Mouse (Mus musculus): ENCODE measurements around the gene Jam2.
A peak's percentile ranks its signal among the peaks of the same experiment; 100 is the strongest.

The Jam2 gene

DNA sequence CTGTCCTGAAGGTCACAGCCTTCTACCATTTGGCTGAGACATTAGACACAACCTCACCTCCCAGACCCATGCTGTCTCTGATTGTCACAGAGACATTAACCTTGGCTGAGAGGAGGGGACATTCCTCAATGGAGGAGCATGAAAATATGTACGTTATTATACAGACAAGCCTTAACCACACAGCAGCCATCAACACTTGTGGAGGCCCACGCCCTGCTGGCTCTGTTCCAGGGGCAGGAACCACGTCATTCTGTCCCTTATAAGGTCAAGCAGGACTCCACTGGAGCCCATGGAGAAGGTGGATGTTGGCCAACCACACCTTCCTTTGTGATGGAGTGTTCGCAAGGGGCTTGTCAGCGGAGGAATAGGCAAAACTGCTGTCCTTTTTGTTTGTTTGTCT, 5.8 kb downstream of the Jam2 start:
- peak; percentile 94 for DNase-seq (ENCODE audit: low read depth, low spot score)

DNA sequence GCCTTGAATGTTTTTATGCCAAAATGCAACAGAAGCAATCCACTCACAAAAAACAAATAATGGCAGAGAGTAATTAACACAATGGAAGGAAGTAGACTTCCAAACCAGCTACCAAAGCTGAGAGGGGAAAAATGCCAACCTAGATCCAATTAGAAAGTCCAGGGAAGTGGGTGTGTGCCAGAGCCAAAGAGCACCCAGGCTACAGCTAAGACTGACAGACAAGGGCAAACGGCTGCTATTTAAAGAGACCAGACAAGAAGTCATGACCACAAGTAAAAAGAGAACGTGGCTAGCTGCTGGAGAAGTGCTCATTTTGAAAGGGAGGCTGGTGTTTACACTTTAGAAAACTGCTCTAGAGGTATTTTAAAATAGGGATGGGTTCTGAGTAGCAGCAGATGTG, 9.4 kb downstream of the Jam2 start:
- DNase-seq (ENCODE audit: low read depth, low spot score), result peak; percentile 27

DNA sequence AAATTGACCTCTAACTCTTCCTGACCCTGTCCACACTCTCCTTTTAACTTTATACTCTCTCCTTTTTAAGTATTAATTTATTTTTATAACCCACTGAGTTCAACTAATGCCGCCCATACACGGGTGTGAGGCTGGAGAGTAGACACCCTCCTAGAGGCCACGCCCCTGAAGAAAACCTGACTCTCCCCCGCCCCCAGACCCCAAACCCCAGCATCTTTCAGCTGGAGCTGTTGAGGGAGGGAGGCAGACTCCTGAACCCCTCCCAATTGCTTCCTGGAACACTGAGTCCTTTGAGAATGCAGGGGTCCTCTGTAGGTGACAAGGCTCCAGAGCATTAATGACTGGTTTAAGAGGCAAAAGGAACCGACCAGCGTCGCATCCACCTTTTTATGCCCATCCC, 11.0 kb downstream of the Jam2 start:
- DNase-seq (ENCODE audit: low read depth, low spot score), result peak; percentile 55

DNA sequence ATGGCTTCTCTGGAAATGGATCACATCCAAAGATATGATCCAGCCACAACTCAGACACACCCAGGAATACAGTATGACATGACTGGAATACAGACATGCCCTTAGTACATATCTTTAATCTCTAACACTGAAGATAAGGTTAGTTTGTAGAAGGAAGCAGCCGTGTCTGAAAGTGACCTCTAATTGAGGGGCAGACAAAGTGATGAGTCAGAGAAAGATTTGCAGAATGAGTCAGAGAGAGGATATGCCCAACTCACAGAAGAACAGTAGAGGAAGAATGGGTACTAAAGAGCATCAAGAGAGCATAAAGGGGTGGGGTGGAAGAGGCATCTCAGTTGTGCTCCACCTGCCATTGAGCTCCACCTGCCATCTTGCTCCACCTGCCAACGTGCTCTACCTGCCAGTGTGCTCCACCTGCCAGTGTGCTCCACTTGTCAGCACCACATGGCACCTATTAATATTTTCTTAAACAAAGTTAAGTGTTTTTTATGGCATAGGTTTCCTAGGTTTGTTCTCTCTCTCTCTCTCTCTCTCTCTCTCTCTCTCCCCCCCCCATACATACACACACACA, 16.8 kb downstream of the Jam2 start:
- no peak for DNase-seq (ENCODE audit: low read depth, low spot score)

DNA sequence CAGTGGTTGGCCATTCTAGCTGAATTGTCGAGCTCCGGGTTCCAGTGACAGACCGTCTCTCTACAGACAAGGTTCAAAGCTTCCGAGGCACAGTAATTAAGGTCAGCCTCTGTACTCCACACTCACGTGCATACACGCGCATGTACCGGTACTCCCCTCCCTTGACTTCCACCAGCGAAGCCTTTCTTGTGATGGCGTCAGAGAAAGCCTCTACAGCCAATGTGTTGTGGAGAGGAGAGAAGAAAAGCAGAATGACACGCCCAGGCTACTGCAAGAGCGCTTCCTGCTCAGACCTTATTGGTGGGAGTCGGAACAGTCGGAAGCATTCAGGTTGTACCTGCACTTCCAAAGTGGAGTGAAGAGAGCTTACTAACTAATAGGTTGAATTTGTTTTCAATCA, 19.5 kb downstream of the Jam2 start:
- peak; percentile 92 for DNase-seq (ENCODE audit: low read depth, low spot score)

DNA sequence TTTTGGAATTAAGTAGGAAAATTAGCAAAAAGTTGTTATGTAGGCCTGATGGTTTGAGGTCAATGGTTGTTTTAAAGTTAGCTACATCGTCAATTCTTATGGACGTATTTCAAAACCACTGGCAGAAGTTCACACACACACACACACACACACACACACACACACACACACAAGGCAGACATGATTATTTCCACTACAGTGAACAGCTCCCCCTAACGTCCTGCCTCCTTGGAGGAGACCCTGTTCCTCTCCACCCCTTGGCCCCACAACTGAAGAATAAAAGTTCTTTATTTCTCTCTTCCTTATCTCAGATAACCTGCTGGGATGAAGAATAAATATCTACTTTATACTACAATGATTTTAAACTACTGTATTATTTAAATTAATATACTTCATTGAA, 21.4 kb downstream of the Jam2 start:
- no peak for DNase-seq (ENCODE audit: low read depth, low spot score)

DNA sequence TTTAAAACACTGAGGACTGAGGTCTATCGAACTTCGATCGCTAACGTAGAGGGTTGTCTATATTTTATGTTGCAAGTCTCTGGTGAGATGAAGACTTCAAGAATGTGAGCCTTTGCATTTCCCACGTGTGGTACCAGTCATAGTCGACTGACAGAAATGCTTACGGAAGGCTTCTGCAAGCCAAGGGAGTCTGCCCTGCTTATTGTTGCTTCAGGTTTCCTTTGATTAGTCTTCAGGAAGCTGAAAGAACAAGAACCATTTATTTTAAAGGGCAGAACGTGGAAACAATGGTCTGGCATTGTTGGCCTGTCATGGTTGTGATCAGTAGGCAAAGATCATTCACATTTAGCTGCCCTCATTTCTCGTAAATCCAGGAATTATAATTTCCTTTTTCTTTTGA, 22.8 kb downstream of the Jam2 start:
- DNase-seq (ENCODE audit: low read depth, low spot score), result no peak

DNA sequence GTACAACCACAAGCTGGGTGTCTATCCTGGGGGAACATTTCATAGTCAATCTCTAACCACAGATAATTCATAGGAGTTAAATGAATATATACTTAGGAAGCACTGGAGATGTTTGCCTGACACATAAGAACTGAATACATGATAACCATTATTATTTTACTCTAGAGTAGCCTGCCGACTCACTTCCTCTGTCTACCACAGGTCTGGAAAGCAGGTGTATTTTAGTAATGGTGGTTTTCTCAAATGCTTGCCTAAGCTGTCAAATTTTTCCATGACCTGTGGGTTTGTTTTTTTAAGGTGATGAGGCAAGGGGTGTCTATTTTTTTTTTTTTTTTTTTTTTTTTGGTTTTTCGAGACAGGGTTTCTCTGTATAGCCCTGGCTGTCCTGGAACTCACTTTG, 26.1 kb downstream of the Jam2 start:
- no peak for DNase-seq (ENCODE audit: low read depth, low spot score)

DNA sequence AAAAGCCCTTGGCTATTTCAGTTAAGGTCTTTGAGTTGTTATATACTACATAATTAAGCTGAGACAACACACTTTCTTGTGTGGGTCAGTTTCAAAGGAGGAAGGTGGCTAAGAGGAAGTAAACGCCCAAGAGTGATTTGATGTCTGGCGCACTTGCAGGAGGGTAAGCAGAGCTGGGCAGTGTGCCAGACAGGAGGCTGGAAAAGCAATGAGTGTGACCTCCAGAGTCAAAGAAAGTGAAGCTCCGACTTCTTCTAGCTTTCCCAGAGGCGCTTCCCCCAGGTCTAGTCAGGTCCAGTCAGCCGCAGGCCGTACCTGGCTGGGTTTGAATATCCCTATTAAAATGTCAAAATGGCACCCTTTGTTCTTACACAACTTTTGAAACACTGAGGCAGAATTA, 28.3 kb downstream of the Jam2 start:
- DNase-seq (ENCODE audit: low read depth, low spot score), result no peak

DNA sequence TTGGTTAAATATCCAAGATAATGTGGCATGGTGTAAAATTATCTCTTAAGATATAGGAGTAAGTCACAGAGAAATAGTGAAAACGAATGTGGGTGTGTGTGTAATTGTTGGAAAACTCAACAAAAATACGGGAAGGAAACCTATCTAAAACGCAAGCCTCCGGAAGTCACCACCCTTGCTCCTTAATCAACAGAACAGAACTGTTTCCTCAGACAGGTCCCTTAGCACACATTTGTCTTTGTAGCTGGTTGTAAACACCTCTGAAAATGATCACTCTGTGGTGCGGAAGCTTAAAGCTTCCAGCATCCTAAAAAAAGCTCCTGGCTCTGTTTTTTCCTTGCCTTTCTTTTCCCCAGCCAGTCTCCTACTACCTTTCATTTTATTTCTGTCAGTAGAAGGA, 30.9 kb downstream of the Jam2 start:
- DNase-seq (ENCODE audit: low read depth, low spot score), result no peak

DNA sequence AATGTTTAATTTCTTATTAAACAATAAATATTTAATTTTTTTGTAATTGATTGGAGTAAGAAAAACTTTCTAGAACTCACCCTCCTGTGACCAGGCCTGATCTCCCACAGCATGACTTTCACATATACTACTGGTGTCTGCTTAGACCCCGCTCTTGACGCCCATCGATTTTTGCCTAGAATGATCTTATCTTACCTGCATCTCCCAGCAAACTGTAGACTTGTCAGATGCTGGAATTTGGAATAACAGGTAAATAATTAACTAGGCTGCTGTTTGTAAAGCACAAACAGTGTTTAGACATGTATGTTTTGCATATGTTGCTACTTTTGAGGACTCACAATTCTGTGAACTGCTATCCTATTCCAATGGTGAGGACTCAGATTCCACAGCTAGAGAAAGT, 32.3 kb downstream of the Jam2 start:
- DNase-seq (ENCODE audit: low read depth, low spot score), result no peak

DNA sequence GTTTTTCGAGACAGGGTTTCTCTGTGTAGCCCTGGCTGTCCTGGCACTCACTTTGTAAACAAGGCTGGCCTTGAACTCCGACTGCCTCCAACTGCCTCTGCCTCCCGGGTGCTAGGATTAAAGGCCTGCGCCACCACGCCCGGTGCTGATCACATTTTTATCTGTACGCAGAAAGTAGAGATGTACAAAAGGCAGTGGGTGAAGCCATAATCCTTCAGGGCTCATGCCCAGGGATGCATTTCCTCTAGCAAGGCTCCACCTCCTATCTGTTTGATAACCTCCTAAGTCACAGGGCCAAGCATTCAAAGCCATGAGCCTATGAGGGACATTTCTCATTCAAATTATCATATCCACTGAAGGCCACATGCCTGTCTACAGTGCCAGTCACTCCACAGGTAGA, 34.0 kb downstream of the Jam2 start:
- peak; percentile 51 for DNase-seq (ENCODE audit: low read depth, low spot score)

DNA sequence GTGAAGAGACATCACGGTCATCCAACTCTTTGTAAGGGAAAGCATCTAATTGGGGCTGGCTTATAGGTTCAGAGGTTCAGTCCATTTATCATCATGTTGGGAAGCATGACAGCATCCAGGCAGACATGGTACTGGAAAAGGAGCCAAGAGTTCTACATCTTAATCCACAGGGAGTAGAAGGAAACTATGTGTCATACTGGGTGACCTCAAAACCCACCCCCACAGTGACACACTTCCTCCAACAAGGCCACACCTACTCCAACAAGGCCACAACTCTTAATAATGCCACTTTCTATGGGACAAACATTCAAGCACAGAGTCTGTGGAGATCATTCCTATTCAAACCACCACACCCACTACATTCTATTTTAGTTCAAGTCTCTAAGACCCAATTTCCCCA, 36.3 kb downstream of the Jam2 start:
- DNase-seq (ENCODE audit: low read depth, low spot score), result no peak

DNA sequence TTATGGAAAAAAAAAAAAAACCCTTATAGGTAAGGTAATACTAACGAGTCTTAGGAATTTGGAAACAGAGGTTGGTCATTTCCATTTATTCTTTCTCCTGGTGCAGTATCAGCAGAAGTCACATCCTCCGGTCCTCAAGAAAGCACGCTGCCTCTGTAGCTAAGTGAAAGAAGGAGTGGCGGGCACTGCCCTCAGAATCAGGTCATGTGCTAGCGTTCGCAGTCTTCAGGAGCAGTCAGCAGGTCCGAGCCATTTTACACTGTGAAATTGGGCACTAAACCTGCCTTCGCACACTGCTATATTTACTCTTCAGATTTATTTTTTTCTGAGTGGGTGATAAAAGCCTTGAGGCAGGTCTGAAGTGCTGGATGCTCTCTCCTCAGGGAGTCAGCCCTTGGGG, 39.9 kb downstream of the Jam2 start:
- DNase-seq (ENCODE audit: low read depth, low spot score), result no peak

DNA sequence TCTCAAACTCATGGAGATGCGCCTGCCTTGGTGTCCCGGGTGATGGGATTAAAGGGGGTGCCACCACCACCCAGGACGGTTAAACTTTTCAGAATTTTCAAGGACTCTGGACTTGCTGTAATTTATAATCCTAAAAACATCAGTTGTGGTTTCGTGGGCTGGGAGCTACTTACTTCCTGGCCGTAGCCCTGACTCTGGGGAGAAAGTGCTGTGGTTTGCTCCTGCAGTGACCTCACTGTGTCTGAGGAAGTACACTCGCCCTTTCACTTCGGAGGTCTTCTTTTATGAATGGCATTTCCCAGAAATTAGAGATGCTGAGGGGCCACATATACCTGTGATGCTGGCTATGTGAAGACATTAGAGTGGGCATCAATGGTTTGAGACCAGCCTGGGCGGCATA, 40.6 kb downstream of the Jam2 start:
- no peak for DNase-seq (ENCODE audit: low read depth, low spot score)

DNA sequence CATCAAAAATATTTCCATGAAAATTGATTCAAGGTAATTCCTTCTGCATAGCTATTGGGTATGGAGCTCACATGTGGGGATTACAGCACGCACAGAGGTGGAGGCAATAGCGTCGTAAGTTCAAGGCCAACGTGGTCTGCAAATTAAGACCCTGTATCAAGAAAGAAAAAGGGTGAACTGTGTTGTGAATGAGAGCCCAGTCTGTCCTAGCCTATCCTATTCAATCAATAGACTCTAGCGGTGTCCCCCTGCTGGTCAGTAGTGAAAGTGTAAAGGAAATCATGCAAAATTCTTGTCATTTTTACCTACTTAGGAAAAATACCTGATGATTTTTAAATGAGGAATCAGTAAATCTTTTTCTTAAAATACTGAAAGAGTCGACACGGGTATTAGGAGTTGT, 43.5 kb downstream of the Jam2 start:
- DNase-seq (ENCODE audit: low read depth, low spot score), result peak; percentile 71

DNA sequence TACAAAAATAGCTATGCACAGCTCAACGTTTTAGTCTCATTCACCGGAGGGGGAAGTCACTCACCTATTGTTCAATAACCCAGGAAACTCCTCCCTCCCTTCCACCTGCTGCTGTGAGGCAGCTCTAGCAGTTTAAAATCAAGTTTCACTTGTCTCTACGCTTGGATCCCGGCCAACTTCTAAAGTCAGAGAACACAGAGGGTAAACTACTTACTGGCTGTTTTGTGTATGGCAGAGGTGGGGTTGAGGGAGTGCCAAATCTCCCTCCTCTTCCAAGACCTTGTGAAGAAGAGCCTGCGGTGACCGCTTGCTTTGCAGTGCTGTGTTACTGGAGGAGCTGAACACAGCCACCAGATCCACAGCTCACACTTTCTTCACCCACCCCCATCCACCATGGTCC, 51.1 kb downstream of the Jam2 start:
- peak; percentile 97 for DNase-seq (ENCODE audit: low read depth, low spot score)

DNA sequence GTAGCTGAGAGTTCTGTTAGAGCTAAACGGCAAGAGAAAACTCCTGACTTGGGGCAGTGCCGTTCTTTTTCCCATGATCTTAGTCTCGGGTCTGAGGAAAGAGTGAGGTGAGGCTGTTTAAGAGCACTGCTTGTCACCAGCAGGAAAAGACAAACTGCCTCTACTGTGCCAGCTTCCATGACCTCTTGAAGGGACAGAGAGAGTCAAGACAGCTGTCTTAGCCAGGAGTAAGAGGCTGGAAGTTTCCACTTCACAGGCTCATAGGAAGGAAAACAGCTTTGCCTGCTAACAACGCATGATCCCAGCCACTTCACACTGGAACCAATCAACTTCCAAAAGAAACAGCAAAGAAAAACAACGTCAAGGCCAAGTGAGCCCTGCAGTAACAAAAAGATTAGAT, 57.8 kb downstream of the Jam2 start:
- DNase-seq (ENCODE audit: low read depth, low spot score), result no peak

DNA sequence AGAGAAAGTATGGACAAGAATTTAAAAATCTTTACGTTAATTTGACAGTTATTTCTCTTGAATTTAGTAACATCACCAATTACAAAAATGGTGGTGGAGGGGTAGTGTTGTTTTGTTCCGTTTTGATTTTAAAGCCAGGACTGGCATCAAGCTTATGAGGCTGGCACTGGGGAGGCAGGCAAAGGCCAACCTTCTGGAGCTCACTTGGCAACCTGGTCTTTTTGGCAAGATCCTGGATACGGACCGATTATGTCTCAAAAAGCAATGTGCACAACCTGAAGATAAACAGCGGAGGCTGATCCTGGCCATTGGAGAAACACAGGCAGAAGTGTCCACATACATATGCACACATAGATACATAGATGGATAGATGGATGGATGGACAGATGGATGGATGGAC, 58.8 kb downstream of the Jam2 start:
- DNase-seq (ENCODE audit: low read depth, low spot score), result no peak

DNA sequence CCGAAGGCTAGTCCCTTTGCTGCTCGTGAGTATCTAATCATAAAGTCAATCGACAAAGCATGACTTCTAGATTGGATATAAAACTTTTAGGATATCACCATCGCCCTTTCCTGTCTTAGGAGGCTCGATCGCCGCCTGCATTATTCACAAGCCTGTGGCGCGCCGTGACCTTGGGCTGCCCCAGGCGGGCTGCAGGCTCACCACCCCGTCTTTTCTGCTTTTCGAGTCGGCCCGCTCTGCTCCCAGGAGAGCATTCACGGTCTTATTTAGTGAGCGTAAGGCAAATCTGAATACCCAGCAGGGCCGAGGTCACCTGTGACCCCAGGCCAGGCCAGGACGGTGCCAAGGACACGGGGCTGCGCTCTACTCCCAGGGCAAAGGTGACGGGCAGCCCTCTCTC, 60.4 kb downstream of the Jam2 start:
- DNase-seq (ENCODE audit: low read depth, low spot score), result no peak

DNA sequence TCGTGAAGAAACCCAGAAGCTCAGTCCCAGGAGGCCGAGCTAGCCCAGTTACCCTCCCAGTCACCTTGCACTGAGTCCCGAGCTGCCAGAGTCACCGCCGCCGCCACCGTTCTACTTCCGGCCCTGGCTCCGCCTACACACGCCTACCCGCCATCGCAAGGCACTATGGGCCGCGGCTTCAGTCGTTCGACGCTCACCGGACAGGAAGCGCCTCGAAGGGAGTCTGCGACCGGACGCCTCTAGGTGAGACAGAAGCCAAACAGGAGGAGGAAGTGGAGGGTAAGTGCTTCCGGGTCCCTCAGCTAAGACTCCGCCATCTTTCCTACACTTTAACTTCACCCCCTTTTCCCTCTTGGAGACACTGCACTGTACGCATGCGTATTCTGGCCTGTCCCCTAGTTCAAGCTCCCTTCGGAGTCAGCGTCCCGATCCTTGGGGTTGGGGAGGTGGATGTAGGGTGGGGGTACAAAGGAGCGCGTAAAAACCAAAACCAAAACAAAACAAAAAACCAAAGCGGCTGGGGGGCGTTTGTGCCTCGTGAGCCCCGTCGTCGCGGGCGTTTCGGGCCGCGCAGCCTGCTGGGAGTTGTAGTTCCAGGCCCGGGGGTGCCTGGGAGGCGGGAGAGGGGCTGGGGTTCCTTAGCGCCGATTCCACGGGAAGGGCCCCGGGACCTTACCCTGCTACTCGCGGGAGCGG, 61.0 kb downstream of the Jam2 start, which contains the start of gene Gabpa:
Gabpa (plus strand) TSS at position 181 of the 696 bp plus-strand sequence.
- peak; percentile 99 for DNase-seq (ENCODE audit: low read depth, low spot score)

DNA sequence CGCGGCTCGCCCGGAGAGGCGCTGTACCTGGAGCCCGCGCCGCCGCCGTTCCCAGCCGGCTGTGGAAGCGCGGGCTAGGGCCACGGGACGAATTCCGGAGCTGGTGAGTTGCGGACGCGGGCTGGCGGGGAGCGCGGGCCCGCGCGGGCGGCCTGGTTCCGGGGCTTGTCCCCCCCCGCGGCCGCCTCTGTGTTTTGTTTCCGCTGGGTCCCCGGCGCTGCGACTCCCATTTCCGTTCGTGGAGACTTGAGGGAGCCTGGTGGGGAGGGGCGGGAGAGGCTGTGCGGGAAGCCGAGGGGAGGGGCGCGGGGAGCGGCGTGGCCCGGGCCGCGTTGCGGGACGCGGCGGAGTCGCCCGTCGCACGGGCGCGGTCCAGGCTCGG, 61.5 kb downstream of the Jam2 start, which contains the start of gene Atp5j:
Atp5j (minus strand) TSS at position 185 of the 382 bp plus-strand sequence.
- peak; percentile 54 for DNase-seq (ENCODE audit: low read depth, low spot score)

DNA sequence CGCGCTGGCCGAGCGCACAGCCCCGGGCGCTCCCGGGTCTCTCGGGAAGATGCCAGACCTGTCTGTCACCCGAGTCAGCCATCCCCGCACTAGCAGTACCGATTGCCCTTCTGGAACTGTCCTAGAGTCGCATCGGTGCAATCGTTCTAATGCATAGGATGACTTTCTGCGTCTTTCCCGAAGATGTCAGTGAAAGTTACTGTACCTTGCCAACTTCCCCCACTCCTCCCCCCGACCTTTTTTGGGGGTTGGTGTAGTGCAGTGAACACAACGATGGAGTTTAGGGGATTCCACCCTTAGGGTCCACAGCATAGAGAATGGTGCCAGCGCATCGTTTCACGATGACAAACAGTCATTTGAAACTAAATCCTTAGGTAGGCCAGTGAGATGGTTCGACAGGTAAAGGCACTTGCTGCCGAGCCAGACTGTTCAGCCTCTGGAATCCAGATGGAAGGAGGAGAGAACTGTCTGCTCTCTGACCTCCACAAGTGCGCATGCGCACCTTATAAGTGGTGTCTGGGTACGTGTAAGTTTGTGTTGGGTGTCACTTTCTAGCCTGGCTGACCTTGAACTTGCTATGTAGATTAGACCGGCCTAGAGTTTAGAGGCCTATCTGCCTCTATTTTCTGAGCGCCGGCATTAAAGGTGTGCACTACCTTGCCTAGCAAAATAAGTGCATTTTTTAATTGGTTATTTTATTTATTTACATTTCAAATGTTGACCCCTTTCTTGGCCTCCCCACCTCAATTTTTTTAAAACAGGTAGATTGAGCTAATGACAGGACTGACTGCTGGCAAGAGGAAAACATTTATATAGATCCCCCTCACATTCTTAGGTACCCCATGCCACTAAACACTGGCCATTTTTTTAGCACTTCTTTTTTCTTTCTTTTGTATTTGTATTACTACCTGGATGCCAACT, 62.2 kb downstream of the Jam2 start:
- DNase-seq (ENCODE audit: low read depth, low spot score), result peak; percentile 95
